Mouse (Mus musculus) myocyte (in vitro differentiated cells): Measurements from ENCODE around the gene Pigk.

Experiments
- CEBPB ChIP-seq: IDR thresholded peaks from 2 replicates; pipeline ENCODE4 v1.6.1; 2011; ENCODE audit warnings: mild to moderate bottlenecking, moderate library complexity; ENCODE audit not compliant: poor library complexity, insufficient read depth, severe bottlenecking
- E2F4 ChIP-seq: IDR thresholded peaks from one replicate; pipeline ENCODE4 v1.6.1; 2011; ENCODE audit warnings: mild to moderate bottlenecking, control low read depth, moderate library complexity; ENCODE audit not compliant: insufficient read depth
- MAX ChIP-seq: IDR thresholded peaks from one replicate; pipeline ENCODE4 v1.6.1; 2011; ENCODE audit warnings: low read depth, mild to moderate bottlenecking, control low read depth
- MYOD1 ChIP-seq, 3 experiments: IDR thresholded peaks; one replicate each; pipeline ENCODE4 v1.6.1; 2011; ENCODE audit warnings: control low read depth in 2 of 3, low read depth in 2 of 3, mild to moderate bottlenecking in 2 of 3, moderate library complexity in 1 of 3; ENCODE audit not compliant: insufficient read length in 2 of 3, control insufficient read depth in 1 of 3
- MYOG ChIP-seq, 3 experiments: IDR thresholded peaks; one replicate each; pipeline ENCODE4 v1.6.1; 2011; ENCODE audit warnings: control low read depth in 2 of 3, low read depth in 2 of 3, mild to moderate bottlenecking in 2 of 3; ENCODE audit not compliant: insufficient read length in 2 of 3, control insufficient read depth in 1 of 3, insufficient read depth in 1 of 3
- POLR2A ChIP-seq: IDR thresholded peaks from one replicate; pipeline ENCODE4 v1.6.1; 2011; ENCODE audit warnings: low read depth, mild to moderate bottlenecking, control low read depth, moderate library complexity; ENCODE audit not compliant: insufficient read length
- POLR2AphosphoS2 ChIP-seq: IDR thresholded peaks from one replicate; pipeline ENCODE4 v1.6.1; 2011; ENCODE audit warnings: low read depth, control low read depth; ENCODE audit not compliant: insufficient read length
- SRF ChIP-seq: IDR thresholded peaks from one replicate; pipeline ENCODE4 v1.6.1; 2011; ENCODE audit warnings: low read depth; ENCODE audit not compliant: control insufficient read depth, insufficient read length
- TCF12 ChIP-seq: IDR thresholded peaks from one replicate; pipeline ENCODE4 v1.6.1; 2011; ENCODE audit warnings: mild to moderate bottlenecking, control low read depth; ENCODE audit not compliant: poor library complexity, insufficient read depth, severe bottlenecking
- USF1 ChIP-seq: IDR thresholded peaks from one replicate; pipeline ENCODE4 v1.6.1; 2011; ENCODE audit warnings: low read depth, mild to moderate bottlenecking, control low read depth, moderate library complexity

GRCm38 (mm10) chr3:152883556-152883955, 169.7 kb downstream of the Pigk start:
- TF ChIP-seq POLR2A (no peak), MAX (no peak), POLR2AphosphoS2 (no peak), TCF12 (no peak), MYOD1 (IDR thresholded peaks at IDR 0.05; ENCODE audit: control insufficient read depth in 1 of 3, insufficient read length in 2 of 3, low read depth in 2 of 3) (no peak), SRF (no peak), MYOG (IDR thresholded peaks at IDR 0.05; ENCODE audit: control insufficient read depth in 1 of 3, insufficient read depth in 1 of 3, insufficient read length in 2 of 3, low read depth in 2 of 3) (no peak), USF1 (no peak), CEBPB (no peak), E2F4 (no peak)
